Mouse (Mus musculus): ENCODE measurements around the gene Sbds.

Gene Sbds

GRCm38 (mm10) chr5:130255017-130255720 is at the start of gene Sbds, which contains the start of gene Tyw1:
Gene Sbds (minus strand): TSS chr5:130255530.
Gene Tyw1 (plus strand): TSS chr5:130255619.
- DNase-seq (ENCODE audit: low spot score), result peak; percentile 100

- DNase-seq (ENCODE audit: low spot score), result no peak
These were observed 48.3 kb upstream of the Sbds start for GRCm38 (mm10) chr5:130303611-130304010.

DNA sequence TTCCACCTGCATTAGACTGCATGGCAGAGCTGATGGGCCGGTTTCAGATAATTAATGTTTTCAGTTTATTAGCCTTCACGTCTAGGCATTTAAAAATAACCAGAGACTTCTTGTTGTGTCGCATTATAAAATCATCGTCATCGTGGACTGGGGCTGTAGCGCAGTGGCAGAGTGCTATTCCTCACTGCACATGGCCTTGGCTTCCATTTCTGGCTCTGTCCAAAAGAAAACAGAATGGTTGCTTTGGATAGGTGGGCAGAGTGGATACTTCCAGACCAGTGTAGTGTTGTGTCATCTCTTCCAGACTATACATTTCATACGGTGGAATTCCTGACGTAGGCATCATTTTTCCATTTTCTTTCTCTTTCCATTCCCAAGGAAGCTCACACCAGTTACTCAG is 44.2 kb upstream of the Sbds start:
- DNase-seq (ENCODE audit: low spot score), result no peak

GRCm38 (mm10) chr5:130298831-130299460 is 43.6 kb upstream of the Sbds start:
- no peak for DNase-seq (ENCODE audit: low spot score)

- no peak for DNase-seq (ENCODE audit: low spot score)
These were observed 40.7 kb upstream of the Sbds start for GRCm38 (mm10) chr5:130296071-130296470.

DNA sequence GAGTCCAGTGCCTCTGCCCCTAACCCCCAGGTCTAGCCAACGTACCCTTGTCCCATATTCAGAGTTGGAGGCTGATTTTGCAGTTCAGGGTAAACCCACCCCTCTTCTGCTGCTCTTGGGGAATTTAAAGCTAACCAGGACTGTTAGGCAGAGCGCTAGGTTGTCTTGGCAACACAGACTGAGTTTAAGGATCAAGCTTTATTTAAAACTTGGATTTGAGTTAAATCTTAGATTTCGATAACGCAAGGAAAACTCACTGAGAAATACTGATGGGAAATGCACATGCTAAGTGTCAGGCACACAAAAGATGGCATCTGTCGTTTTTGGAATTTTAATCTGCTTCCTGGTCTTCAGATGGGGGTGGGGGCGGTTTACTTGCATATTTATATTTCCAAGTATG is 39.3 kb upstream of the Sbds start:
- no peak for DNase-seq (ENCODE audit: low spot score)

DNA sequence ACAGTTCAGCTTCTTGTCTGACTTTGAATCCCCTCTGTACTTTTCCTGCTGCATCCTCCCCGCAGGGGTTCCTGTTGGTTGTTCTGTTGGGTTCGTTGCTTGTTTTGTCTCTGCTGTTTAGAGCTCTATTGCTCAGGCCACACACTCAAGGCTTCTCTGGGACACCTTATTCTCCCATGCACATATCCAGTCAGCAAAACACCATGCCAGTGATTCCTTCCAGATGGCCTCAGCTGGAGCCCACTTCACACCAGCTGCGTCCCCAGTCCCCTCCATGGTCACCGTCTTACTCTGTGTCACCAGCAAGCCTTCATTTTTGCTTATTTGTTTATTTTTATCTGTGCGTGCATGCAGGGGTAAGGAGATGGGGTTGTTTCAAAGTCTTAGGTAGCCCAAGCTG is 38.6 kb upstream of the Sbds start:
- DNase-seq (ENCODE audit: low spot score), result no peak

- no peak for DNase-seq (ENCODE audit: low spot score)
These were observed 37.6 kb upstream of the Sbds start for GRCm38 (mm10) chr5:130292976-130293375.

DNA sequence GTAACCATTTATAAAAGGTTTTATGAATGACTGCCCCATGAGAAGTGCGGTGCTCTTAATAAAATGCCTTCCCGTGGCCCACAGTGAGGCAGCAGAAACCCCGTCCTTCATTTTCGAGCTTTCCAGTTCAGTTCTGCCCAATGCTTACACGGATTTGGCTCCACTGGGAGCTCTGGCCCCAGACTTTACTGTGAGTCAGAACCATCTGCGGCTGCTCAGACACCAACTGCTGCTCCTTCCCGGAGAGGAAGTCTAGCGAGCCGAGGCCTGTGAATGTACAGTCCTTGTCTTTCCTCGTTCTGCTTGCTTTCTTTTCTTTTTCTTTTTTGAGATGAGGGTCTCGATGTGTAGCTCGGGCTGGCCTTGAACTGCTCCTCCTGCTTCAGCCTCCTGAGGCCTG is 35.4 kb upstream of the Sbds start:
- no peak for DNase-seq (ENCODE audit: low spot score)

GRCm38 (mm10) chr5:130290242-130290641 is 34.9 kb upstream of the Sbds start:
- DNase-seq (ENCODE audit: low spot score), result no peak

- no peak for DNase-seq (ENCODE audit: low spot score)
These were observed 32.8 kb upstream of the Sbds start for GRCm38 (mm10) chr5:130288106-130288505.

DNA sequence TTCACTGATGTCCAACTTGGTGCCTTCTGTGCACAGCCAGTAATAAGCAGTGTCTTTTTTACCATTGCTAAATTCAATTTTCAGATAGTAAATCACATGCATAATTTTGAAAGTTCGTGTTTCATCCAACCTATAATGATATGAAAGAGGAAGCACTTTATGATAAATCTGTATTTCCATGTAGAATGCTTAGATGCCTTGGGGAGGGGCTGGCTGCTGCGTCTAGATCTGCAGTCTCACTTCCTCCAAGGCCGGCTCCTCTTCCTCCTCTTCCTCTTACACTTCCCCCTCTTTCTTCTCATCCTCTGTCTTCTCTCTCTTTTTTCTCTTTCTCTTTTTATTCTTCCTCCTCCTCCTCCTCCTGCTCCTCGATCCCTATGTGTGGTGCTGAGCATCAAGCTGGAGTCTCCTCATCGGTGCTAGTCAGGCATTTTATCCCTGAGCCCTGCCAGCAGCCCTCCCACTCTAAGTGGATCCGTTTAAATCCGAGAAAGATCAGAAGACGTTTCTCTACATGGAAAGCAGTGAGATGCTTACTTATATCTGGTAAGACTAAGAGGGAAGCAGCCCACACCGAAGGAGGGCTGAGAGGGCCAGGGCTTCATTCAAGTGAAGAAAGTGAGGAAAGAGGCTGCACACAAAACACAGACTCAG is 27.9 kb upstream of the Sbds start:
- no peak for DNase-seq (ENCODE audit: low spot score)

DNA sequence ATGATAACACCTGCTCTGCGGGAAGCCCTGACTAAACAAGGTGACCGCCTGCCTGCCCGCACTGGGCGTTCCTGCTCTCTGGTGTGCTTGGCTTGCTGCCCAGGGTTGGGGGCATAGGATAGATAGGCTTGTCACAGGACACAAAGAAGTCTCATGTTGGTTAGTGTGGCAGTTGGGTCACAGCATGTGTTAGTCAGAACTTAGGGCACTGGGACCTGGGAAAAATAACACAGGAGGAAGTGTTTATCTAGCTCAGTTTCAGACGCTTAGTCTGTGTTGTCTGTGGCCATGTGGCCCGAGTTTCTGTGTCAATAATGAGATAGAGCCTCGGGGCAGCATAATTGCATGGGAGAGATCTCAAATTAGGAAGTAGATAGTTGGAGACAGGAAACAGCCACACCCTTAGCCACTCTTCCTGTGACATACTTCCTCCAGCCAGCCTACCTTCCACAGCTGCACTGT is 22.7 kb upstream of the Sbds start:
- no peak for DNase-seq (ENCODE audit: low spot score)

DNA sequence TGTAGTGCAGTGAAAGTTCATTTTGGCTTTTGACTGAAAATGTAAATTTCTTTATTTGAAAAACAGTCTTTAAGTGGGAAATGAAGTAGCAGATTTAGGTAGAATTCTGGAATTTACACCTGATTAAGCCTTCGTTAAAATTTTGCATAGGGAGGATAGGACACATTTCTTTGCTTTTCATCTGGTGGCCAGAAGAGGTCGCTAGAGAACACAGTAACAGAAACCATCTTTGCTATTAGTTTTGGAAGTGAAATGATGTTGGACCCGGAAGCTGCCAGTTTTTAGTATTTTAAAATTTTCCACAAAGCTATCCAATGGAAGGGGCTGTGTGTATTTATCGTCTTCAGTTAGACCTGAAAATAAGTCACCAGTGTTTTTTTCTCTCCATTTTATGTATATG is 20.2 kb upstream of the Sbds start:
- peak; percentile 79 for DNase-seq (ENCODE audit: low spot score)

GRCm38 (mm10) chr5:130273046-130273445 is 17.7 kb upstream of the Sbds start:
- DNase-seq (ENCODE audit: low spot score), result no peak

GRCm38 (mm10) chr5:130272344-130272743 is 17.0 kb upstream of the Sbds start:
- peak; percentile 20 for DNase-seq (ENCODE audit: low spot score)

GRCm38 (mm10) chr5:130268976-130269375 is 13.6 kb upstream of the Sbds start:
- DNase-seq (ENCODE audit: low spot score), result no peak

DNA sequence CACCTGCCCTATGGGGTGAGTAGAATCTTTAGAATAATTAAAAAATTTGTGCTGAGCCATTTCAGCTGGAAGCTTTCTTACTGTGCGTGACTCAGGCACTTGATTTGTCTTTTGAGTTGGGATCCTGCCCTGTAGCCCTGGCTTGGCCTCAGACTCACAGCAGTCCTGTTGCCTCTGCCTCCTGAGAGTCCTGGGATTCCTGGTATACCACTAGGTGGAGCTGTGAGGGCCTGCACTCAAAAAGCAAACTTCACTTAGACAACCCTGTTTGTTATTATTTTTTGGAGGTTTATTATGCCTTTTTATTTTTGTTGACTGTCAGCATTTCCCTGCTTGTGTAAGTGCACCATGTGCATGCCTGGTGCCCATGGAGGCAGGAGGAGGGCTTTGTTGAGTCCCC is 12.0 kb upstream of the Sbds start:
- DNase-seq (ENCODE audit: low spot score), result peak; percentile 49

GRCm38 (mm10) chr5:130266651-130267050 is 11.3 kb upstream of the Sbds start:
- peak; percentile 22 for DNase-seq (ENCODE audit: low spot score)

DNA sequence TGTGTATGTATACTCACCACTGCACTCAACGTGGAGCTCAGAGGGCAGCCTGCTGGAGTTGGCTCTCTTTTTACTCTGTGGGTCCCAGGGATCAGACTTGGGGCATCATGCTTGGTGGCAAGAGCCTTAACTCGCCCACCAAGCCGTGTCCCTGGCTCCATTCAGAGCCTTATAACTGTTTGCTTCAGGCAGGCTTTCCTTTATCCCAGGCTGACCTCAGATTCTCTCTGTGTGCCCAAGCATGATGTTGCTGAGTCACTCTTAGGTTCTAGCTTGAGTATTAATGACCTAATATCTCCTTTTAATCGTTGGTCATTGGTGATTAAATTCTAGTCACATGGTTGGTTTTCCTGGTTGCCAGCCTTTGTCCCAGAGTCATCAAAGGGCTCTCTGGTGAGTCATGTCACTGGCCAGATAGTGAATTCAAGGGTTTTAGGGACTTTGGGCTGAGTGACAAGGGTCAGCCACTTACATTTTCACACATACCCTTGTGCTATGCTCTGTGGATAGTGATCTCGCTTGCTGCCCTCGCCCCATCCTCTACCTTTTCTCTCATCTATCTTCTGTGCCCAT is 9.2 kb upstream of the Sbds start:
- DNase-seq (ENCODE audit: low spot score), result no peak

DNA sequence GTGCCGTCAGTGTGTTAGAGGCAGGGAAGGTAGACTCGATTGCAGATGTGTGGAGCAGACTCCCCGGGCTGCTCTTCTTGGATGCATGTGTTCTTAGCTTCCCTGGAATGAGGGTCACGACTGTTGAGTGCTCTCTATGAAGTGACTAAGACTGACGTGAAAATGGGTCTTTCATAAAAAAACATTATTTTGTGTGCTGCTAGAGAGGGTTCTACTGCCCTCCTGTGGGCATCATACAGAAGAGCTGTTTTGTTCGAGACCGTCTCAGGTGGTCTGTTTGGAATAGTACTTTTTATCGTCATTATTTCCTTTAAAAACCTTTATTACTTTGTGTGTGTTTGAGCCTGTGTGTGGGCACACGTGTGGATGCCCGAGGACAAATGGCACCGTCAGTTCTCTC is 8.1 kb upstream of the Sbds start:
- DNase-seq (ENCODE audit: low spot score), result peak; percentile 22

- no peak for DNase-seq (ENCODE audit: low spot score)
These were observed 2.0 kb upstream of the Sbds start for GRCm38 (mm10) chr5:130257303-130257702.
